Mouse (Mus musculus) C2C12 (cell line): Measurements from ENCODE around the gene Khk. TPM values are rescaled to one million over a fixed set of nuclear protein-coding genes. Genes with fewer than 3 reads are reported as not detected.
"Not testable (repeated sequence)": the region's sequence is repeated elsewhere in the genome, so short reads cannot be mapped to it uniquely, and the experiment has no call there.

Source experiments
- H3K27me3 ChIP-seq: one replicate; pipeline ENCODE4 v1.6.1; 2011; ENCODE audit not compliant: control insufficient read depth, insufficient read depth, insufficient read length
- H3K36me3 ChIP-seq: one replicate; pipeline ENCODE4 v1.6.1; 2011; ENCODE audit not compliant: control insufficient read depth, insufficient read depth
- H3K4me3 ChIP-seq: one replicate; pipeline ENCODE4 v1.5.1; 2011; ENCODE audit warnings: mild to moderate bottlenecking, control low read depth; ENCODE audit not compliant: poor library complexity, insufficient read depth, severe bottlenecking
- H3K79me2 ChIP-seq: one replicate; pipeline ENCODE4 v1.6.1; 2011; ENCODE audit not compliant: control insufficient read depth, insufficient read depth
- H3K79me3 ChIP-seq: one replicate; pipeline ENCODE4 v1.6.1; 2011; ENCODE audit warnings: low read depth, control low read depth
- H3ac ChIP-seq: one replicate; pipeline ENCODE3; 2011; ENCODE audit warnings: low read depth; ENCODE audit not compliant: control insufficient read depth, insufficient read length
- CEBPB ChIP-seq: IDR thresholded peaks from one replicate; pipeline ENCODE4 v1.6.1; 2011; ENCODE audit warnings: low read depth, mild to moderate bottlenecking, control low read depth, moderate library complexity
- CTCF ChIP-seq: IDR thresholded peaks from one replicate; pipeline ENCODE4 v1.5.1; 2011; ENCODE audit not compliant: control insufficient read depth, insufficient read depth, insufficient read length
- FOSL1 ChIP-seq: IDR thresholded peaks from one replicate; pipeline ENCODE4 v1.8.0; 2011; ENCODE audit warnings: mild to moderate bottlenecking, low read length; ENCODE audit not compliant: poor library complexity, insufficient read depth, severe bottlenecking
- MAX ChIP-seq: IDR thresholded peaks from one replicate; pipeline ENCODE4 v1.6.1; 2011; ENCODE audit warnings: mild to moderate bottlenecking, control low read depth
- MYOD1 ChIP-seq: IDR thresholded peaks from one replicate; pipeline ENCODE4 v1.6.1; 2011; ENCODE audit warnings: low read depth; ENCODE audit not compliant: control insufficient read depth, insufficient read length
- MYOG ChIP-seq: IDR thresholded peaks from one replicate; pipeline ENCODE4 v1.6.1; 2011; ENCODE audit not compliant: control insufficient read depth, insufficient read length; ENCODE audit errors: extremely low read depth
- USF1 ChIP-seq: IDR thresholded peaks from one replicate; pipeline ENCODE4 v1.6.1; 2011; ENCODE audit warnings: low read depth, mild to moderate bottlenecking, control low read depth, moderate library complexity
- long read RNA-seq, 2 experiments: library from polyadenylated mRNA; unstranded; transcript quantifications; one replicate each; pipeline ENCODE4 v2.0.0; 2019 to 2020
- polyA plus RNA-seq: library from polyadenylated mRNA; unstranded; fragments of >200 nt; fragmentation: generic; extraction: Trizol; gene quantifications from one replicate; pipeline ENCODE4 v1.2.1, GENCODE M21; 2012; ENCODE audit warnings: missing spikeins

Gene Khk
- polyA plus RNA-seq = 16.2 TPM
- long read RNA-seq, experiment 1, transcript Khk-203 (7 exons, 1,087 nt) = major isoform, 19 of 30 reads
- long read RNA-seq, experiment 1, partial matches to known transcripts = 3 of 30 reads
- long read RNA-seq, experiment 1, other reads (novel, unspliced or antisense) = 7 of 30 reads
- long read RNA-seq, experiment 2, partial matches to known transcripts = 0 of 7 reads
- long read RNA-seq, experiment 2, other reads (novel, unspliced or antisense) = 3 of 7 reads

GRCm38 (mm10) chr5:30921256-30922033, at the start of gene Khk:
TSS of gene Khk (plus strand) at chr5:30921431.
- H3K36me3 ChIP-seq = no peaks in the 10 kb centered on the region

GRCm38 (mm10) chr5:30872574-30872973, 48.7 kb upstream of the Khk start:
- Histone ChIP-seq H3K36me3 (peaks cover 61% of the 10 kb centered on the region), H3K27me3 (no peaks in the 10 kb centered on the region), H3K4me3 (no peak overlapping the region), H3K79me2 (peaks cover 27% of the 10 kb centered on the region), H3K79me3 (peaks cover 8% of the 10 kb centered on the region), H3ac (no peak overlapping the region)
- TF ChIP-seq USF1 (no peak), MYOG (no peak), FOSL1 (no peak)

More at GRCm38 (mm10) chr5:30921256-30922033, at the start of gene Khk:
- Histone ChIP-seq H3ac (peak within 1 kb of the TSS; percentile 62), H3K27me3 (no peaks in the 10 kb centered on the region), H3K79me2 (no peaks in the 10 kb centered on the region), H3K4me3 (peak within 1 kb of the TSS; percentile 28), H3K79me3 (no peaks in the 10 kb centered on the region)
- TF ChIP-seq MYOG = no peak
- TF ChIP-seq CTCF = peak; percentile 90
- TF ChIP-seq FOSL1 = no peak
- peak; percentile 84 for TF ChIP-seq USF1
- TF ChIP-seq MYOD1 = no peak
- no peak for TF ChIP-seq CEBPB
- no peak for TF ChIP-seq MAX

- H3K36me3 ChIP-seq = peaks cover 65% of the 10 kb centered on the region
Observed at GRCm38 (mm10) chr5:30874365-30874764, 46.9 kb upstream of the Khk start.

GRCm38 (mm10) chr5:30878616-30879015, 42.6 kb upstream of the Khk start:
- Histone ChIP-seq H3K79me3 (no peaks in the 10 kb centered on the region), H3K79me2 (no peaks in the 10 kb centered on the region), H3K36me3 (peaks cover 43% of the 10 kb centered on the region)

More at GRCm38 (mm10) chr5:30874365-30874764, 46.9 kb upstream of the Khk start:
- no peaks in the 10 kb centered on the region for H3K27me3 ChIP-seq
- peaks cover 27% of the 10 kb centered on the region for H3K79me2 ChIP-seq
- H3ac ChIP-seq = no peak overlapping the region
- TF ChIP-seq FOSL1 (no peak), USF1 (no peak)
- peaks cover 8% of the 10 kb centered on the region for H3K79me3 ChIP-seq
- H3K4me3 ChIP-seq = no peak overlapping the region

GRCm38 (mm10) chr5:30879347-30879943, 41.8 kb upstream of the Khk start:
- no peak overlapping the region for H3K4me3 ChIP-seq
- TF ChIP-seq MAX = no peak
- no peak for TF ChIP-seq MYOG
- no peak for TF ChIP-seq CTCF
- no peak for TF ChIP-seq CEBPB
- no peak for TF ChIP-seq FOSL1
- TF ChIP-seq USF1 = no peak
- TF ChIP-seq MYOD1 = no peak
- no peak overlapping the region for H3ac ChIP-seq
- no peaks in the 10 kb centered on the region for H3K79me3 ChIP-seq
- no peaks in the 10 kb centered on the region for H3K79me2 ChIP-seq
- no peaks in the 10 kb centered on the region for H3K27me3 ChIP-seq
- peaks cover 35% of the 10 kb centered on the region for H3K36me3 ChIP-seq

More at GRCm38 (mm10) chr5:30878616-30879015, 42.6 kb upstream of the Khk start:
- TF ChIP-seq FOSL1 = no peak
- TF ChIP-seq MYOG = no peak
- no peak for TF ChIP-seq CTCF
- no peak for TF ChIP-seq CEBPB
- TF ChIP-seq USF1 = no peak
- TF ChIP-seq MAX = no peak
- TF ChIP-seq MYOD1 = no peak
- H3ac ChIP-seq = no peak overlapping the region
- H3K4me3 ChIP-seq = no peak overlapping the region
- no peaks in the 10 kb centered on the region for H3K27me3 ChIP-seq

GRCm38 (mm10) chr5:30881839-30882238, 39.4 kb upstream of the Khk start:
- not testable (repeated sequence) for H3K79me2 ChIP-seq, H3K27me3 ChIP-seq, H3ac ChIP-seq, H3K79me3 ChIP-seq, H3K4me3 ChIP-seq
- H3K36me3 ChIP-seq = peaks cover 12% of the 10 kb centered on the region
